Mouse (Mus musculus) limb, embryonic 13.5 days (tissue): ENCODE data around the gene Actr1b. TPM values are rescaled to one million over a fixed set of nuclear protein-coding genes. Genes with fewer than 3 reads are reported as not detected.

Experiments used
- ATAC-seq: fragments of 200-750 bp; cut with Nextera tagmentation; 2 replicates; pipeline ENCODE4 v1.8.0; 2017; ENCODE audit warnings: low read depth, moderate number of reproducible peaks, moderate TSS enrichment; ENCODE audit not compliant: low FRiP score
- H3K27ac ChIP-seq: fragments of 300-500 bp; sonication (generic); 2 replicates; pipeline ENCODE4 v1.5.1; 2015; ENCODE audit warnings: inconsistent platforms, mild to moderate bottlenecking, moderate library complexity
- H3K27me3 ChIP-seq: fragments of 300-500 bp; sonication (generic); 2 replicates; pipeline ENCODE4 v1.6.1; 2015; ENCODE audit warnings: mild to moderate bottlenecking, inconsistent platforms
- H3K36me3 ChIP-seq: fragments of 300-500 bp; sonication (generic); 2 replicates; pipeline ENCODE4 v1.6.1; 2015; ENCODE audit warnings: inconsistent platforms, mild to moderate bottlenecking, moderate library complexity
- H3K4me1 ChIP-seq: fragments of 300-500 bp; sonication (generic); 2 replicates; pipeline ENCODE4 v1.6.1; 2015; ENCODE audit warnings: inconsistent platforms
- H3K4me2 ChIP-seq: fragments of 300-500 bp; sonication (generic); replicated peaks from 2 replicates; pipeline ENCODE4 v1.6.1; 2015; ENCODE audit warnings: inconsistent platforms, mild to moderate bottlenecking, moderate library complexity
- H3K4me3 ChIP-seq: fragments of 300-500 bp; sonication (generic); 2 replicates; pipeline ENCODE4 v1.5.1; 2015; ENCODE audit warnings: moderate library complexity, mild to moderate bottlenecking, inconsistent platforms
- H3K9ac ChIP-seq: fragments of 300-500 bp; sonication (generic); 2 replicates; pipeline ENCODE4 v1.6.1; 2015; ENCODE audit warnings: mild to moderate bottlenecking, inconsistent platforms
- H3K9me3 ChIP-seq: fragments of 300-500 bp; sonication (generic); 2 replicates; pipeline ENCODE4 v1.6.1; 2016; ENCODE audit warnings: inconsistent platforms
- WGBS: fragments of 180-500 bp; shearing (Covaris S2); methylation state at CpG from one replicate; pipeline ENCODE4 v1.1.7; 2015; 5-methylcytosine and 5-hydroxymethylcytosine counted together
- polyA plus RNA-seq: library from polyadenylated mRNA; unstranded; fragments of >200 nt; fragmentation: Nextera tagmentation; extraction: Ambion mirVana; gene quantifications from 2 replicates; pipeline ENCODE4 v1.2.1, GENCODE M21; 2015

Actr1b gene
- polyA plus RNA-seq, 1 experiment from 2014 or later, result 119 TPM

DNA sequence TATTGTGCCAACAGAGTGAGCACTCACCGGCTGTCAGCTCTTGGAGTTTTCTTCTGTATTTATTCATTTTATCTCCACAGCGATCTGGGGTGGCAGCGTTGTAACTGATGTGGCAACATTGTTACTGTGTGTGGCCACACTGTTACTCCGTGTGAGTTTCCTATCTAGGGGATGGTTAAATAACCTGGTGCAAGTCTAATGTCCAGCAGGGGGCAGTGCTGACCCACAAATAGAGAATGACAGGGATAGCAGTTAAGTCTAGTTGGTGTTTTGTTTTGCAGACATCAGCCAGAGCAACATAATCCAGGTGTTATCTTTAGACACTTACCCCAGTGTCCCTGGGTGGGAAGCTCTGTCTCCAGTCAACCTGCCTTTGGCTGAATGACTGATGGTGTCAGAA lies 23.1 kb upstream of the Actr1b start:
- WGBS, result 10% methylated on average over 4 of the region's 4 CpGs
- Histone ChIP-seq H3K36me3 (no peaks in the 10 kb centered on the region), H3K27me3 (peaks cover 13% of the 10 kb centered on the region), H3K9ac (no peak overlapping the region), H3K4me3 (no peak overlapping the region), H3K9me3 (no peaks in the 10 kb centered on the region), H3K4me2 (no peak overlapping the region), H3K4me1 (no peaks in the 10 kb centered on the region), H3K27ac (no peak overlapping the region)
- ATAC-seq, result no peak

DNA sequence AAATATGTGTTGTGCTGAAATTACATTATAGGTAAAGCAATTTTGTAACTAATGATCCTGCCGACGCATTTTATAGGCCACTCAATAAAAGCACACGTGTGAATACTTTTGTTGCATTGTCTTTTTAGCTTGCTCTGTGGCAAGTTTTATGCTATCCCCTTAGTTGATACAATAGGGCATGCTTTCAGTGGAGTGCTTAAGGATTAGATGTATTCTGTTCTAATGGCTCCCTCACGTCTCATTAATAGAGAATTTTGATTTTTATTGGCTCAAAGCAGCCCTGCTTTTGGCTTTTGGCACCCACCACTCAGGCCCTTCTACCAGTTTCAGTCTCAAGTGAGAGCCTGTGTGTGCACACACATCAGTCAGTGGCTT lies 9.8 kb upstream of the Actr1b start:
- 20% methylated on average over 4 of the region's 4 CpGs for WGBS
- Histone ChIP-seq H3K36me3 (no peaks in the 10 kb centered on the region), H3K27ac (peak overlapping the region; percentile 84), H3K4me1 (peaks cover 31% of the 10 kb centered on the region), H3K4me3 (no peak overlapping the region), H3K9me3 (no peaks in the 10 kb centered on the region), H3K27me3 (no peaks in the 10 kb centered on the region), H3K4me2 (no peak overlapping the region), H3K9ac (no peak overlapping the region)
- peak; percentile 54; the same call in 1 of the 2 replicates for ATAC-seq

DNA sequence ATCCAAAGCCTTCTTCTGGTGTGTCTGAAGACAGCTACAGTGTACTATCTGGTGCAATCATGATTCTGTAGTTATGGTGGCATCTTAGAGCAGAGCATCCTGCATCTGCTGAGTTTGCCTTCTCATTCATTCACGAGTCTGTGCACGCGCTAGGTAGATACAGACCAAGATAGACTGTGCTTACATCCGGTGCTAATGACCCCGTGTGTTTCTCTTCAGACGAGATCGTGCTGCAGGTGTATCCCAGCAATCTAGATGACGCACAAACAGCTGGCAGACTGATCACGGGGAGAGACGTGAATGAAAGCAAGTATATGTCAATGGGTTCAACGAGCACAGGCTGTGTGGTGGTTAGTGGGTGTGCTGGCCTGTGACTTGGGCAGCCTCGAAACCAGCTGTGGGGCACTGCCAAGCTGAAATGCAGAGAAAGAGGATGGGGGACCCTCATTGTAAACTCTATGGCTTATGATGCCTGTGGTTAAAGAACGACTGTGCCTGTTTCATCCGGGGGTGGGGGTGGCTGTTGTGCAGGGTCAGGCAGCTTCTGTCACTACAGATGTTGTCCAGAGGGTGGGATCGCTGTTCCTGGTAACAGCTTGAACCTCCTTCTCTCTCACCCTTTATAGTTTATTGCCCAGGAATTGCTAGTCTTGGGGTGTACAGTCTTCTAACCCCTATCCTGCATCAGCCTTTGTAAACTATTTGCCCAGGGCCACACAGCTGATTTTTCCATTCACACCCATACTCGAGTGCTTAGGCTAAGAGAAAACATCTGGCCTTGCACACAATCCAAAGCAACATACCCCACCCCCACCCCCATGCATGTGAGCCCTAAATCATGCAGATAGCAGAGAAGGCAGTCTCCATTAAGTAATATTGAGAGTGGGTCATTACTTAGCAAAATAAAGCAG lies 9.2 kb upstream of the Actr1b start:
- Histone ChIP-seq H3K27me3 (no peaks in the 10 kb centered on the region), H3K4me1 (peaks cover 31% of the 10 kb centered on the region), H3K4me2 (peak overlapping the region; percentile 35), H3K36me3 (no peaks in the 10 kb centered on the region), H3K9ac (no peak overlapping the region), H3K27ac (peak overlapping the region; percentile 84), H3K4me3 (no peak overlapping the region), H3K9me3 (no peaks in the 10 kb centered on the region)
- ATAC-seq, result peak; percentile 86
- 25% methylated on average over 16 of the region's 16 CpGs for WGBS

DNA sequence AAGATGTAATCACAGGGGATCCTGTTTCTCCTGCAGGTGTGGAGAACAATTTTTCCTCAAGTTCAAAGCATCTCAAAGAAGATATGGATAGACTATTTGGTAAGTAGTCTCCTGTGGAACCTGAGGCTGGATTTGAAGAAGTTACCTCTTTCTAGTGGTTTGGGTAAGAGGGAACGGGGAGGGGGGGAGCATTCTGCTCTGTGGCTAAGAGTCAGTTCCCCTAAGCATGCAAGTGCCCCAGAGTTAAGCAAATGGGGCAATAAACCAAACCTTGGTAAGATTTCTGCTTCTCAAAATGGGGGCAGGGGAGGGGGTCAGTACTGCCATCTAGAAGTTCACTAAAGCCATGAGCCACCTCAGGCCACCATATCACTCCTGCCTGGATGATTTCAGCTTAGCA lies 4.6 kb upstream of the Actr1b start:
- WGBS, result 74% methylated on average over 1 of the region's 1 CpGs
- H3K27me3 ChIP-seq, result no peaks in the 10 kb centered on the region

DNA sequence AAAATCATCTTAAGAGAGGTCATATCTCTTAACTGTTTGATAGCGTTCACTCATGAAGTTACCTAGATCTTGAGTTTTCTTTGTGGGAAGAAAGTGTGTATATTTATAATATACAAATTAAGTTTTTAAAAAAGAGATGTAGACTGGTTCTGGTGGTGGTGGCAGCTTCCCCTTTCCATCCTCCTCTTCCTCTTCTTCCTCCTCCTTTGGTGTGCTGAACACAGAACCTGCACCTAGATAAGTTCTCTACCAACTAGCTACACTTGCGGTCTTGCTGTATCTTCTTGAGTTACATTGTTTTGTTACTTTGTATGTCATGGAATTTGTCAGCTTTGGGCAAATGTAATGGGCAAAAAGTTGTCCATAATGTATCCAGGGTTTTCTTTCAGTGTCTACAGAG lies 3.1 kb downstream of the Actr1b start:
- H3K4me1 ChIP-seq, result peaks cover 16% of the 10 kb centered on the region
- H3K9ac ChIP-seq, result no peak overlapping the region
- peaks cover 15% of the 10 kb centered on the region for H3K36me3 ChIP-seq
- H3K27me3 ChIP-seq, result no peaks in the 10 kb centered on the region
- H3K4me3 ChIP-seq, result no peak overlapping the region
- 92% methylated on average over 2 of the region's 2 CpGs for WGBS
- H3K9me3 ChIP-seq, result no peaks in the 10 kb centered on the region
- H3K4me2 ChIP-seq, result no peak overlapping the region
- no peak overlapping the region for H3K27ac ChIP-seq
- no peak for ATAC-seq

More for the DNA sequence above, 4.6 kb upstream of the Actr1b start:
- H3K27ac ChIP-seq, result no peak overlapping the region
- no peaks in the 10 kb centered on the region for H3K36me3 ChIP-seq
- no peak overlapping the region for H3K4me2 ChIP-seq
- H3K4me1 ChIP-seq, result peaks cover 21% of the 10 kb centered on the region
- no peak overlapping the region for H3K4me3 ChIP-seq
- no peaks in the 10 kb centered on the region for H3K9me3 ChIP-seq
- H3K9ac ChIP-seq, result no peak overlapping the region
- no peak for ATAC-seq

DNA sequence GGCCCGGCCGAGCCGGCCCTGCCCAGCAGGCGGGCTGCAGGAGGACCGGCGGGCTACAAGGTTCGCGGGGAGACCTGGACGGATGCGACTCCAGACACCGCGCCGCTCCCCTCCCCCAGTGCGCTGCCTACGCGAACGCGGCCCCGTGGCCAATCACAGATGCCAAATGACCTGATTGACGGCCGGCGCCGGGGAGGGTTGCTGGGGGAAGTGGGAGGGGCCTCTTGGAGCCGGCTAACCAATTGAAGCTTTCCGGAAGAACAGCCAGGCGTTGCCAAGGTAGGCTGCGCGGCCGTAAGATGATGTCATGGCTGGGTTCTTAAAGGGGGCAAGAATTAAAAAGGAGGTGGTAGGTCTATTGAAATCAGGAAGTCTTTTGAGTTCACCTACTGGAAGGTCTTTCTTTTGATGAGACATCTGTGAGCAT lies 4.4 kb downstream of the Actr1b start, which contains the start of gene 4933424G06Rik:
Gene 4933424G06Rik (plus strand): TSS at position 296 of the 427 bp plus-strand sequence.
- ATAC-seq, result peak; percentile 96
- Histone ChIP-seq H3K36me3 (peaks cover 27% of the 10 kb centered on the region), H3K27ac (peak within 1 kb of the TSS; percentile 83), H3K9ac (peak within 1 kb of the TSS; percentile 93), H3K27me3 (no peaks in the 10 kb centered on the region), H3K4me1 (peaks cover 16% of the 10 kb centered on the region), H3K4me2 (peak within 1 kb of the TSS; percentile 88), H3K9me3 (no peaks in the 10 kb centered on the region), H3K4me3 (peak within 1 kb of the TSS; percentile 94)
- WGBS, result under 1% methylated on average over 29 of the region's 29 CpGs

DNA sequence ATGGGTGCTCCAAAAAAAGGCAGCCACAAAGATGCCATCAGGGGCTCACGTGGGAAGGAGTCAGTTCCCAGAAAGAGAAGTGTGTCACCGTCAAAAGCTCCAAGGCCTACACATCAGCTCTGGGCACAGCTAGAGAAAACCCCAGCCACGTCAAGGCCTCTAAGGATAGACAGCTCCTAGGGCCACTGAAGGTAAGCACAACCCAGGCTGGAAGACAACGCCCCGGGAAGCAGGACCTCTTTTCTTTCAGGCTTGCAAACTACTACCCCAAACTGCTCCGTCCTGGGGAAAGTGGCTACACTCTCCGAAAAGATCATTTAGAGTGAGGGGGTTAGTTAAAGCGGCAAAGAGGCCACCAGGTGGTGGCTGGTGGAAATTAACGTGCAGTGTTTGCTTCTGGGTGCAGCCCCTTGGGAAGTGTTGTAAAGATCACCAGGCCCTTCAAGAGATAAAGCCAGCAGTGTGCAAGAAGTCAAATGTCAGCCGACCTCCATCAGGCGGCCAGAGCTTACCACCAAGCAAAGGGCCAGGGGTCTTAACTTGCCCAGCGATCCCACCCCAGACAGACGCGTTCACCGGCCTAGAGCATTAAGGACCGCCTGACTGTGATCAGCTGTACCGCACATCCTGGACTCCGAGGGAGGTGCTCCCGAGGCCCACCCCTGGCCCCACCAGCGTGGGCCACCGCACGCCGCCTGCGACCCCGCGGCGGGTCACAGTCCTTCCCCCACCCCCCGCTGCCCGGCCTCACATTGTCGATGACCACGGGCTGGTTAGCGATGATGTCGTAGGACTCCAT lies 5.0 kb downstream of the Actr1b start:
- no peaks in the 10 kb centered on the region for H3K27me3 ChIP-seq
- no peaks in the 10 kb centered on the region for H3K9me3 ChIP-seq
- H3K4me2 ChIP-seq, result peak overlapping the region; percentile 88
- peak; percentile 78 for ATAC-seq
- peak overlapping the region; percentile 93 for H3K9ac ChIP-seq
- H3K27ac ChIP-seq, result peak overlapping the region; percentile 83
- H3K4me3 ChIP-seq, result peak overlapping the region; percentile 94
- under 1% methylated on average over 32 of the region's 33 CpGs for WGBS
- H3K4me1 ChIP-seq, result peaks cover 16% of the 10 kb centered on the region
- H3K36me3 ChIP-seq, result peaks cover 33% of the 10 kb centered on the region

DNA sequence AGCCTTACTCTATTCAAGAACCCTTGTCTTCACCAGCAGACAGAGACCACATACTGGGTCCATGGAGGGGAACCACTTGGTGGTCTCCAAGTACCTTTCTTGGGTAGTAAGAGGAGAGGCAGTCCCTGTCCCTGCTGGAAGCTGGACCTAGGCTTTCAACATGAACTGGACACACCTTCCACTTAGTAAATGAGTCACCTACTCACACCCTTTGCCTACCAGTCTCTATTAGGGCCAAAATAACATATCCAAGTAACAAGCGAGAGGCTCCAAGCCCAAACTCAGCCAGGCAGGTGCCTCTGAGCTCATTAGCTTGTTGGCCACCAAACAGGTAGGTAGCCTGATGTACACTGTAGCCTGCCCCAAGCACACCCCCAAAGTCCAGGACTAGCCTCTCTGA lies 5.6 kb downstream of the Actr1b start:
- peak overlapping the region; percentile 94 for H3K4me3 ChIP-seq
- H3K27me3 ChIP-seq, result no peaks in the 10 kb centered on the region
- peaks cover 16% of the 10 kb centered on the region for H3K4me1 ChIP-seq
- peaks cover 39% of the 10 kb centered on the region for H3K36me3 ChIP-seq
- no peaks in the 10 kb centered on the region for H3K9me3 ChIP-seq
- peak overlapping the region; percentile 93 for H3K9ac ChIP-seq
- 93% methylated on average over 1 of the region's 1 CpGs for WGBS
- 0 out of 2 replicates have a peak overlapping the region, but pooled peaks have one; percentile 83 for H3K27ac ChIP-seq
- ATAC-seq, result no peak
- H3K4me2 ChIP-seq, result peak overlapping the region; percentile 88

DNA sequence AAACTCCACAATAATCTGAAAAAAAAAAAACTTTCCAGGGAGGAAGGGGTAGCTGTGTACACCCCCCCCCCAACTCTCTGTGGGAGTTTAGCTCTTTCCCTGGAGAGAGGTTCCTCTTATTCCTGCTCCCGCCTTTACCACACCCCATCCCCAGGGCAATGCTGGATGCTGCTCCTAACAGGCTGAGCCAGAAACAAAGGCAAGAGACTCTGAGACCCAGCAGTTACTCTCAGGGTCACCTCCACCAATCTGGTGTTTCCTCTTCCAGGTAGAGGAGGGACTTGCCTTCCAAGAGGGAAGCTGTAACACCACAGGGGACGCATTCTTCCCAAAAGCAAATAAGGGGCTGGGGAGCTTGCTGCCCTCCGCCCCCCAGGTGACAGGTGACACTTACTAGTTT lies 6.4 kb downstream of the Actr1b start:
- H3K36me3 ChIP-seq, result peaks cover 48% of the 10 kb centered on the region
- H3K27ac ChIP-seq, result no peak overlapping the region
- peak overlapping the region; percentile 94 for H3K4me3 ChIP-seq
- no peaks in the 10 kb centered on the region for H3K27me3 ChIP-seq
- H3K4me2 ChIP-seq, result peak overlapping the region; percentile 88
- no peak for ATAC-seq
- no peaks in the 10 kb centered on the region for H3K9me3 ChIP-seq
- 79% methylated on average over 3 of the region's 3 CpGs for WGBS
- peaks cover 16% of the 10 kb centered on the region for H3K4me1 ChIP-seq
- H3K9ac ChIP-seq, result peak overlapping the region; percentile 93

DNA sequence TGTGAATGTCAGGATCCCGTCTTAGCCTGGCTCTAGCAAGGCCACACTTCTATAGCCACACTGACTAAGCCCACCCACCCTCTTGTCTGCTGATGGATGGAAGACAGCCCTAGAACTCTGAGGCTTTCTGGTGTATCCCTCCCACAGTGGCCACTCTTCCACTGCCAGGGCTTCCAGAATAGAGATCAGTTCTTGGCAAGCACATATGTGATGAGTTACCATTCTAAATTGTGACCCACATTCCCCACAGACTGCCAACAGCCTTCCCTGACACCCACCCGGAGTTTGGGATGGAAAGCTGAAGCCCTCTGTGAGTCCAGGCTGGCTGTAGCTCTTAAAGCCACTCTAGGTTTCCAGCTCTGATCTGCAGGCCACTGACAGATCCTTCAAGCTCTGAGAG lies 7.1 kb downstream of the Actr1b start:
- no peaks in the 10 kb centered on the region for H3K27me3 ChIP-seq
- peaks cover 16% of the 10 kb centered on the region for H3K4me1 ChIP-seq
- H3K4me2 ChIP-seq, result no peak overlapping the region
- peak overlapping the region; percentile 13; the same call in 1 of the 2 replicates for H3K9ac ChIP-seq
- H3K9me3 ChIP-seq, result no peaks in the 10 kb centered on the region
- H3K4me3 ChIP-seq, result no peak overlapping the region
- WGBS, result 69% methylated on average over 2 of the region's 2 CpGs
- ATAC-seq, result no peak
- no peak overlapping the region for H3K27ac ChIP-seq
- peaks cover 54% of the 10 kb centered on the region for H3K36me3 ChIP-seq

DNA sequence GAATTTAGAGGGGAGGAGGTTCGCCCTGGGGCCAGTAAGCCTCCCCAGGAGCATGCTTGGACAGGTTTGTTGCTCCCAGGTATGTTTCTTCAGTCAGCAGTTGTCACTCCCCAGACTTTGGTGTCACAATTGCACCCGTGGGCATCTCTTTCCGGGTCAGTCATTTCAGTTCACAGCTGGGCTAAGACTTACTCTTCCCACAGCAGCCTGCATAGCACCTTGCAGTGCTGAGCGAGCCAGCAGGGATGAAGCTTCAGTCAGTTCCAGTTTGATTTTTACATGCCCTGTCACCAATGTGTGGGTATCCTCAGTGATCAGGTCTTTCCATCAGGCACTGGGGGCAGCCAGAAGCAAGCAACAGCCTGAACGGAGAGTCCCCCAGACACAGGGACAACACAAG lies 17.2 kb downstream of the Actr1b start:
- no peak for ATAC-seq
- no peak overlapping the region for H3K4me2 ChIP-seq
- 66% methylated on average over 5 of the region's 5 CpGs for WGBS
- no peaks in the 10 kb centered on the region for H3K9me3 ChIP-seq
- H3K4me1 ChIP-seq, result peaks cover 16% of the 10 kb centered on the region
- H3K9ac ChIP-seq, result 0 out of 2 replicates have a peak overlapping the region, but pooled peaks have one; percentile 25
- H3K4me3 ChIP-seq, result no peak overlapping the region
- H3K27ac ChIP-seq, result no peak overlapping the region; the same call in 1 of the 2 replicates
- H3K36me3 ChIP-seq, result peaks cover 56% of the 10 kb centered on the region
- no peaks in the 10 kb centered on the region for H3K27me3 ChIP-seq

DNA sequence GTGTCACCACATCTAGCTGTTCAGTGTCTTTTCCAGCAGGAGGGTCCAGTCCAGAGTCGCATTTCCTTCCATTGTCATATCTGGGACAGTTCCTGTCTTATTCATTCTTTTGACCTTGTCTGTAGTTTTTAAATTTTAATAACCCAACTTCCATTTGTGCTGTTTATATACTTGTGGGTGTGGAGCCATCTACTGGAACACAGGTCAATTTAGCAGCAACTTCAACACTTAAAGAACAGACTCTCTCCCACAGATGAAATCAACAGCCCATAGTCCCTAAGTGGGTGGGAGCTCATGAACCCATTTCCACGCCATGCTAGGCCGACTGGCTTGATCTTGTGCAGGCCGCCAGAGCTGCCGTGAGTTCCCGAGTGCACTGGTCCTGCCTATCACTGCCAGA lies 17.8 kb downstream of the Actr1b start:
- Histone ChIP-seq H3K9me3 (no peaks in the 10 kb centered on the region), H3K4me3 (no peak overlapping the region), H3K9ac (no peak overlapping the region), H3K36me3 (peaks cover 50% of the 10 kb centered on the region), H3K4me1 (peaks cover 19% of the 10 kb centered on the region), H3K4me2 (no peak overlapping the region), H3K27me3 (no peaks in the 10 kb centered on the region), H3K27ac (no peak overlapping the region)
- no peak for ATAC-seq
- 62% methylated on average over 6 of the region's 6 CpGs for WGBS
